Mouse (Mus musculus) adrenal gland, adult 2 months (tissue): ENCODE measurements around the gene Gm3952. TPM values are rescaled to one million over a fixed set of nuclear protein-coding genes. Genes with fewer than 3 reads are reported as not detected.
A peak's percentile ranks its signal among the peaks of the same experiment; 100 is the strongest.

Experiments used
- DNase-seq: peaks from one replicate; pipeline ENCODE4 v3.0.0; 2021
- long read RNA-seq: library from polyadenylated mRNA; stranded (forward); transcript quantifications from one replicate; pipeline ENCODE4 v2.0.0, GENCODE M21; 2021
- polyA plus RNA-seq: library from polyadenylated mRNA; depleted of rRNA; stranded (reverse); fragments of >200 nt; gene quantifications from 2 replicates; pipeline ENCODE4 v1.2.3, GENCODE M21; 2012; rRNA removed
- total RNA-seq, 2 experiments: library from RNA; stranded (reverse); gene quantifications; 2 replicates each; pipeline ENCODE4 v1.2.3; 2021

The Gm3952 gene
- total RNA-seq (not detected), polyA plus RNA-seq (not detected in 2 replicates)
- long read RNA-seq: 0 reads

DNA sequence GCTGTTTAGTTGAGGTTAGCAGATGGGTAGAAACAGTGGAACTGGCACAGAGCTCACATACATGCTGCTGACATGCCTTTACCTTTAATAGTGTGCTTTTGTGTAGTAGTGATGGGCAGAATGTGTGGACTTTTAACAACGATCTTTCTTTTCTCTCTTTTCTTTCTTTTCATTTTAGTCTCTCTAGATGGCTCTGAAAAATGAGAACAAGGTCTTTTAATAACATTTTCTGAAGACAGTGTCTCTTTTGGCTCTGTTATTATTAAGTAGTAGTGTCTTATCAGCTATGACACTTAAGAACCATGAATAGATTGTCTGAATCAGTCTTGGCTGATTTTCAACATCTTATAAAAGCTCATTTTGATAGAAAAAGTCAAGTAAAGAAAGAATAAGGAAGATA is at the start of gene Gm3952:
Gm3952 (minus strand) TSS at position 101 of the 400 bp plus-strand sequence.
- DNase-seq: no peak

DNA sequence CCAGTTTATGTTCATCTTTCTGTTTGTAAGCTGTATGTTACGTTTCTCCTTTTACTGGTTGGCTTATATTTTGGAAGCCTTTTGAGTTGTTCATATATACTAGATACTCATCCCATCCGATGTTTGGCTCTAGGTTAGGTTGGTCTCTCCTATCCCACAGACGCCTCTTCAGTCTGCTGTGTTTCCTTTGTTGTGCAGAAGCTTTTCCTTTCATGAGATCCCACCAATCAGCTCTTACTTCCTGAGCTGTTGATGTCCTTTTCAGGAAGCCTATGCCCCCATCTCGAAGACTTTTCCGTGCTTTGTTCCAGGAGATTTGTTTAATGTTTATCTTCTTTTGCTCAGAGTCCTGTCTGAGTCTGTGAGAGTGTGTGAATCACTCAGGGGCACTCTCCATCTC is 45.3 kb upstream of the Gm3952 start:
- no peak for DNase-seq

DNA sequence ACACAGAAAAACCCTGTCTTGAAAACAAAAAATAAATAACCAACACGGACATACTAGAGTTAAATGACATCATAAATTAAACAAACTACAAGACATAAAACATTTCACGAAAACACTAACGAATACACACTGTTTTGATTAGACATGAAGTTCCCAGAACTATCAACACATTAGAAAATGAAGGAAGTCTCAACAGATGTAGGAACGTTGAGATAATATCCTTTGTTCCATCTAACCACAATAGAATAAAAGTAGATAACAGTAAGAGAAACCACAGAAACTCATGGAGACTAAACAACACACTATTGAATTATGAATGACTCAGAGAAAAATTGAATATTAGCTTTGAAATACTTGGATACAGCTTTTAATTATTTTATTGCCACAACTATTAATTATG is 14.0 kb upstream of the Gm3952 start:
- DNase-seq: no peak

DNA sequence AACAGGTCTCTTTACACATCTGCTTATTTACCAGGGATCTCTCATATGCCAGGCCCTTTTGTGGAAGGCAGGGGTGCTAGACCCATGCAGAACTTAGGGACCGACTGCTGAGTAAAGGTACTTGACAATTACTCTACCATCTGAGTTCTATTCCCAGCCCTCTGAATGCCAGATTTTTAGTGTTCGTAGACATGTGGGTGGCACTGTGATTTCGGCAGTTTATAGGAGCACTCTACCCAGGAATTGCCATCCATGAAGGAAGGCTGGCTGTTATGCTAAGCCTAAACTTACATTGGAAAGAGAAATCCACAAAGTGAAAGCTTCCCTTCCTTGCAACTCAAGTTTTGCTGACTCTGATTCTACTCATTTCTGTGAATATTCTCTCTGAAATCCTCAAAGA is 62.8 kb downstream of the Gm3952 start:
- DNase-seq: no peak

DNA sequence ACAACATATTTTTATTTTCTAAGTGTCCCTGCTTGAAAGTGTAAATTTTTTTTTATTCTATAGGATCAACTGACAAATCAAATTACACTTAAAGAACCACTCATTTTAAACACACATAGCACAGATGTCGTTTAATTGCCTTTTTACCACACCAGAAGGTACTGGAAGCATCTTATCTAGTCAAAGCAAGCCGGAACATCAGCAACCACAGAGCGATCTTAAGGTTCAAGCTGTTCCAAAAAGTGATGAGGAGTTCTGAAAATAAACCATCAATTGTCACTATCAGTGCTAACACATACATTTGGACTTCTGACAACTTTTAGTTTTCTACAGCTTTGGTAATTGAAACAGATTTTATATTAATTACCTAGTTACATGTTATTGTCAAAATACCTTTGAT is 64.4 kb downstream of the Gm3952 start:
- no peak for DNase-seq

DNA sequence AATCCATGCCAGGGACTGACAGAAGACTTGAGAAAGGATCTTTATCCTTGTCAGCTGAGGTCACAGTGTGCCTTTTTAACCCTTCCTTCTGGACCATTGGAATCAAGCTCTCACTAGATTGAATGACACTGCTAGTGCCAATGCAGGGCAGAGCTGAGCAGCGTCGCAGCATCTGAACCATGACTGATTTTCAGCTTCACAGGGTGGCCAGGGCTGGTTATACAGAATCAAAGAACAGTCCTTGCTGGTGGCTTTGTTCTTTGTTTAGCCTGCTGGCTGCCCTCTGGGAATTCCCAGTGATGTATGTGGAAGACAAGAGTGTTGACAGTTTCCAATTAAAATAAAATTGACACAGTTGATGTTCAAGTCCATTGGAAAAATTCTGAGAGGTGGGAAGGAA is 66.2 kb downstream of the Gm3952 start:
- DNase-seq: no peak

DNA sequence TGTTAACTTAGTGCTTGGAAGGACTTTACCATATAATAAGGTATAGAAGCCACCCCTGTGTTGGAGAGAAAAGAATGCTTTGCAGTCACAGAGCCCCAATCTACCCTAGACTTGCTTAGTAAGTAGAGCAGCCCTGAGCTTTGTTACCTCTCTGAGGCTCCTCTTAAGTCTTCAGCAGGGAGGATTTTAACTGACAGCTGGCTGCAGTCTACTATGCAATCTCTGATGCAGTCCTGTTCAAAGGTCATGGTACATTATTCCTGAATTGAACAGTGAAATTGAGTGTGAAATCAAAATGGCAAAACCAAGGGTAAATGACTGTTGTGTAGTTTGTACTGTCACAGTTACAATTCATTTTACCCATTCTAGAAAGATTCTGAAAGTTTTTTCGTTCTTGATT is 71.3 kb downstream of the Gm3952 start:
- DNase-seq: no peak

DNA sequence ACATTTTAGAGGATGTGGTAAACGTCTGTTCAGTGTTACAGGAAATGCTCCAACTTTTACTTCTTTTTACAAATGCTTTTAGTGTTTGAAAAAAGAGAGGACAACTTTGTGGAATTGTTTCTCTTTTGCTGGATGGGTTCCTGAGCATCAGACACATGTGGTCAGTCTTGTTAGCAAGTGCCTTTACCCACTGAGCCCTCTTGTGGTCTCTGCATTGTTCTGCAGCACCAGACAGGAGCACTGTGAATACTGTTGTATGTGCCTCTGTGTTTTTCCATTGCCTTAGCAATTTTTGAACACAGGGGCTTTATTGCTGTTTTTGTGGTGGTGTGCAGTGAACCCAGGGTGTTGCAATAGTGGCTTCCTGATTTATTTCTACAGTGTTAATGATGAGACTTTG is 73.7 kb downstream of the Gm3952 start:
- DNase-seq: peak; percentile 23

DNA sequence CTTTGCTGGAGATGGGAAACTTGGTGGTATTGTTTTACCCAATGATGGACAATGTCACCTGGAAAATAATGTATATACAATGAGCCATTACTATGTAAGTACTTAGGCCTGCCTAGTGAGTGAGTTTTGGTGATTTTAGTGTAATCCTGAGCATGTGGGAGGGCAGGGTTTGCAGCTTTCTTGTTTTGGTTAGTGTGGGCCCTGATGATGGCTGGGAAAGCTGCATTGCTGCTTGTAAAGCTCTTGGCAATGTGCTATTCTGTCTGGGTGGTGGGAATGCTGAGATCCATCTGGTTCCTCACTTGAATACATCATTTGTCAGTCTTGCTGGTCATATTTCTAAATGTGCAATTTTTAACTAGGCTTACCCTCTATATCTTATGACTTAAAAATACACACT is 82.3 kb downstream of the Gm3952 start:
- DNase-seq: no peak

DNA sequence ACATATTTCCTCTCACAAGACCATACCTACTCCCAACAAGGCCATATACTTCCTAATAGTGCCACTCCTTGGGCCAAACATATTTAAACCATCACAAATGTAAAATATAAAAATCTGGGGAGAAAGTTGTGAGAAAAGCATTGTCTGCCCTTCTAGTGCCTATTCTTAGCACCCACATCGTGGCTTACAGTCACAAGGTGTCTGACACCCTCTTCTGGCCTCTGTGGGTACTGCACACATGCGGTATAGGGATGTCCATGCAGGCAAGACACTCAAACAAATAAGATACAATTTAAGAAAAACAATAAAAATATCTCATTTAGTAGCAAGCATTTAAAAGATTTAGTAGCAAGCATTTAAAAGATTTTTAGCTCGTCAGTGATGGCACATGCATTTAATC is 89.2 kb downstream of the Gm3952 start:
- DNase-seq: peak; percentile 79

DNA sequence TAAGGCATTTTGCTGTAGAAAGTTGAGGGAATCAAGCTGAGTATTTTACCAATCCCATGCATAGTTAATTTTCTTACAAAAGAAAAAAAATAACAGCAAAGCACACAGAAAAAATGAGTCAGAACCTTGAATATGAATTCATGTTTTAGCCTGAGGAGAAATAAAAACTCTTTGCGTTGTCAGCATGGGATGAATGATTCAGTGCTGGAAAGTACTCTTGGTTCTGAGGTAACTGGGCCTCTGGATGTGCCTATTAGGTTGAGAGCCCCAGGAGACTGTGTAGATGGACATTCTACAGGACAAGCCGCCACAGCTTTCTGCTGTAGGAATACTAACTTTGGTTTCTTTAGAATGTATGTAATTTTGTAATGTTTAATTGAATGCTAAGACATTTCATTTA is 93.7 kb downstream of the Gm3952 start:
- DNase-seq: no peak

DNA sequence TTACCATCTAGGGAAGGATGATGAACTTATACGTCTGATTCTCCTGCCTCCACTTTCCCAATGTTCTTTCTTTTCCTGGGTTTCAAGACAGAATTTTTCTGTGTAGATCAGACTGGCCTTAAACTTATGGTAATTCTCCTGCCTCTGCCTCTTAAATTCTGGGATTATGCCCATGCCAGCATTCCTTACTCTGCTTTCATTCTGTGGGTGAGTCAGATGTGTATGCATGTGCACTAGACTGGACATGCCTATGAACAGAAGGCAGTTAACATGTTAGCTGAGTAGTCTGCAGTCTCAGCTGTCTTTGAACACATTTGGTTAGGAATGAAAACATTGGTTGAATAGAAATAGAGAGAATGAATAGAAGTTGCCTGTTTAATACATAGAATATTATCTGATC is 94.1 kb downstream of the Gm3952 start:
- no peak for DNase-seq

DNA sequence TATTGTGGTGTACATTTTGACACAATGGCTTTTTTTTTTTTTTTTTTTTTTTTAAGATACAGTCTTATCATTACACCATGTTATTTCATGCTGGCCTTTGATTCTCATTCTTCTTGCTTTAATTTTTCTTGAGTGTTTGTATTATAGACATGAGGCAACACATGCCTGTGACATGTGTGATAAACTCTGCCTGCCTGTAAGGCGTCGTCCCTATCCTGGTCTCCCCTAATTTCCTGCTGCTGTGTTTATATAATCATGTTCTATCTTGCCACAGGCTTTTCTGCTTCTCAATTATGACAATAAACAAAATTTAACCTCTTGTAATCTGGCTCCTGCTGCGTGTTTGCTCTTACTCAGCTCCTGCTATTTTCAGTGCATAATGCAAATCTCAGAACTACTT is 100.5 kb downstream of the Gm3952 start:
- DNase-seq: no peak

DNA sequence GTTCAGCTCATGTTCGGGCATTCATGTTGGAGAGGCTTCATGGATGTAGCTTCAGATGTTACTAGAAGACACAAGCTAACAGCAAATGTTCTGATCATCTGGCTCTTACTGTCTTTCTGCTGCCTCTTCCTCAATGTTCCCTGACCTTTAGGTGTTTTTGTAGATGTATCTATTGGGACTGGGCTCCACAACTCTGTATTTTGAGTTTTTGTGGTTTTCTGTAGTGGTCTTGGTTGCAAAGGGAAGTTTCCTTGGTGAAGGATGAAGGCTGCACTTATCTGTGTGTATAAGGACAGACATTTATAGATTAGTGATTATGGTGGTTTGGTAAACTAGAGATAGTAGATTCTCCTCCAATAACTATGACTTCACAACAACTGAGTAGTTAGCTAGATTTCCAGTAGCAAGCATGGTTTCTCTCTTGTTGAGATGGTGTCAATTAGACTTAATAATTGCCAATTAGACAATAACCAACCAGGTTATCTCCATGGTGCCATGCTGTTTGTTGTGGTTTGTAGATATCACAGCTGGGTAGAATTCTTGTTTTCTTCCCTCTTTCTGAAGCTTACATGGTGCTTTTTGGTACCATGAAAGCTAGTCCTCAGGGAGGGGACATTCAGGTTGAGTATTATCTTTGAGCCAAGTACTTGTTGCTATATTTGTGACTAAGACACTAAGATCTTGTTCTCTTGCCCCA is 101.6 kb downstream of the Gm3952 start:
- no peak for DNase-seq

Other genes starting within 250 kb of the Gm3952 start
- gene Itgb1, start 113.0 kb downstream of the Gm3952 start, total RNA-seq: 100 to 1,000 TPM; 237 to 267 TPM
- 15.5 and 19.1 TPM in 2 replicates for gene Itgb1, start 113.0 kb downstream of the Gm3952 start, polyA plus RNA-seq